Mouse (Mus musculus): Measurements from ENCODE around the gene Thada.

Thada gene

GRCm38 (mm10) chr17:84144762-84145599 is 321.0 kb downstream of the Thada start:
- no peak for DNase-seq (ENCODE audit: low spot score)

GRCm38 (mm10) chr17:84144130-84144529 is 321.9 kb downstream of the Thada start:
- no peak for DNase-seq (ENCODE audit: low spot score)

GRCm38 (mm10) chr17:84143219-84143844 is 322.7 kb downstream of the Thada start:
- no peak for DNase-seq (ENCODE audit: low spot score)

GRCm38 (mm10) chr17:84141691-84142090 is 324.3 kb downstream of the Thada start:
- no peak for DNase-seq (ENCODE audit: low spot score)

GRCm38 (mm10) chr17:84140822-84141507 is 325.0 kb downstream of the Thada start:
- DNase-seq (ENCODE audit: low spot score), result peak; percentile 32
